Comparison of ENCODE assay signal across 8 mouse cellular contexts in the genomic region with DNA sequence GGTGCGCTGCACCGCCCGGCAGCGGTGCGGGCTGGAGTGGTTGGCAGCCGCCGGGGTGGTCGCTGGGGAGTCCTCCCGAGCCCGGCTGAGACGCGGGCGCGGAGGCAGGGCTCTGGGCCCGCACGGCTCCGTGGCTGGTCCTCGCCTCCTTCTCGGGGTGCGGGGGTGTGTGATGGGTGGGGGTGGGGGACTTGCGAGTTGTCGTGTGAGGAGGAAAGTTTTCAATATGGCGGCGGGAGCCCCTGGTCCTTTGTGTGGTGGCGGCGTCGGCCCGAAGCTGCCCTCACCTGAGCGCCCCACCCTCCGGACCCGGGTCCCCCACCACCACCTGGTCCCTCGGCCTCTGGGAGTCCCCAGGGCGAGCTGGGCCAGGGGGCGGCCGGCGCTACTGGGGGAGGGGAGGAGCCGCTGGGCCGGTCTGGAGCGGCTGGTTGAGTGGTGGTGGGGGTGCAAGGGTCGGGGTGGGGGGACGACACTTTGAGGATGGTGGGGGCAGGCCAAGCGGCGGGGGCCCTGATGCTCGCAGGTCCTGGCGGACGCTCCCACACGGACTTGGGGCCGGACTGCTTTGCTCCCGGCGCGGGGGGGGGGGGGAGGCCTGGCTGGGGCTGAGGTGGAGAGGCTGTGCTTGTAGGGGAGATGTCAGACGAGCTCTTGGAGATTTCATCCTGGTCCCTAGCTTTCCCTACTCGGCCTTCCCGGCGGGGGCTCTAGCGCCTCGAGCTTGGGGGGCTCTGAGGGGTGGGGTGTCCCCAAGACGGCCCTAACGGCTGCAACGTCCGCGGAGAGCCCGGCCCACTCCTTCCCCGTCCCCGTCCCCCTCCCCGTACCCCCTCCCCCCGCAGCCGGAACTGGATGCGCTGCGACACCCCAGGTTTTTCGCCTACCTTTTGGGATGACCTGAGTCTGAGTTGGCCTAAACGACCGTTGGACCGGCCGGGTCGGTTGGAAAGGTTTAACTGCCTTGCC. TPM values are rescaled to one million over a fixed set of nuclear protein-coding genes. Genes with fewer than 3 reads are reported as not detected.
A peak's percentile ranks its signal among the peaks of the same experiment; 100 is the strongest.
DNase-seq lines count a peak whose midpoint lies in the region; ATAC-seq lines count a peak whose summit lies in the region.

No protein-coding gene starts in this region.

- peak overlapping the region; percentile 100 for H3K4me3 ChIP-seq in limb, embryonic 11.5 days (ENCODE audit: low read depth, low read length)
- H3K4me3 ChIP-seq in midbrain, embryonic 15.5 days = peak overlapping the region; percentile 100

- DNase-seq in cerebellum, adult 11-12 months = peak; percentile 54
- DNase-seq in cerebellum, adult 8-10 months = peak; percentile 25
- peak; percentile 34 for DNase-seq in gastrocnemius, postnatal 10 days
- peak; percentile 70 for DNase-seq in limb, embryonic 11.5 days (ENCODE audit: low spot score)
- peak; percentile 34 for DNase-seq in splenic B cell, adult 2 months (ENCODE audit: low read depth, low spot score)

- no peak for ATAC-seq in cerebellum, adult (ENCODE audit: insufficient number of reproducible peaks, low FRiP score, low TSS enrichment)
- ATAC-seq in inflammation-experienced regulatory T-cells, adult 6 months = peak; percentile 2
- no peak for ATAC-seq in limb, embryonic 11.5 days (ENCODE audit: insufficient number of reproducible peaks, low FRiP score, low TSS enrichment, low read depth)
- ATAC-seq in midbrain, embryonic 15.5 days (replicated peaks) = peak; percentile 34

- WGBS in limb, embryonic 11.5 days = 0% methylated on average over 51 of the region's 76 CpGs
- under 1% methylated on average over 65 of the region's 76 CpGs for WGBS in midbrain, embryonic 15.5 days

- H3K4me1 ChIP-seq in limb, embryonic 11.5 days (ENCODE audit: control insufficient read depth, insufficient read depth, low read length) = peaks cover 6% of the 10 kb centered on the region
- H3K4me1 ChIP-seq in midbrain, embryonic 15.5 days = peaks cover 42% of the 10 kb centered on the region

- H3K27me3 ChIP-seq in limb, embryonic 11.5 days (ENCODE audit: control insufficient read depth, insufficient read depth, low read length) = no peaks in the 10 kb centered on the region
- no peaks in the 10 kb centered on the region for H3K27me3 ChIP-seq in midbrain, embryonic 15.5 days (replicated peaks)
- H3K27me3 ChIP-seq in splenic B cell, adult 2 months (ENCODE audit: control insufficient read depth, insufficient read depth, low read length, poor library complexity, severe bottlenecking) = no peaks in the 10 kb centered on the region

- H3K36me3 ChIP-seq in limb, embryonic 11.5 days (ENCODE audit: control insufficient read depth, insufficient read depth, low read length) = no peaks in the 10 kb centered on the region
- no peaks in the 10 kb centered on the region for H3K36me3 ChIP-seq in midbrain, embryonic 15.5 days (replicated peaks)
- no peaks in the 10 kb centered on the region for H3K36me3 ChIP-seq in splenic B cell, adult 2 months (ENCODE audit: control insufficient read depth, insufficient read depth, low read length, poor library complexity, severe bottlenecking)

- peak overlapping the region; percentile 63 for H3K4me2 ChIP-seq in limb, embryonic 11.5 days (ENCODE audit: low read depth, severe bottlenecking)
- peak overlapping the region; percentile 66 for H3K4me2 ChIP-seq in midbrain, embryonic 15.5 days

- H3K9me3 ChIP-seq in limb, embryonic 11.5 days (ENCODE audit: control insufficient read depth, low read length) = no peaks in the 10 kb centered on the region
- no peaks in the 10 kb centered on the region for H3K9me3 ChIP-seq in midbrain, embryonic 15.5 days

- H3K27ac ChIP-seq in limb, embryonic 11.5 days (replicated peaks; ENCODE audit: low read depth, low read length) = peak overlapping the region; percentile 87
- peak overlapping the region; percentile 95 for H3K27ac ChIP-seq in midbrain, embryonic 15.5 days

- H3K9ac ChIP-seq in limb, embryonic 11.5 days (ENCODE audit: low read length) = peak overlapping the region; percentile 99
- H3K9ac ChIP-seq in midbrain, embryonic 15.5 days = peak overlapping the region; percentile 100

RNA-seq across cellular contexts. Expression of a gene that starts 1.1 kb away (rescaled TPM):
- total RNA-seq in gastrocnemius, postnatal 10 days (2021) = 10 to 100 TPM; 22.7 to 29.6 TPM
- polyA plus RNA-seq in inflammation-experienced regulatory T-cells, adult 6 months (2017; shearing (Covaris generic)) = 10 to 100 TPM in 2 of 3 experiments, 1 to 10 TPM in 1; 6.4 to 19.8 (median 16.5) TPM
- polyA plus RNA-seq in limb, embryonic 11.5 days (2014; fragmentation: Nextera tagmentation; extraction: Ambion mirVana) = 90.9 and 98.2 TPM in 2 replicates
- 83.9 and 87.1 TPM in 2 replicates for polyA plus RNA-seq in midbrain, embryonic 15.5 days (2015; fragmentation: Nextera tagmentation; extraction: Ambion mirVana)

RNA-seq across cellular contexts. Expression of a gene that starts 11.6 kb away (rescaled TPM):
- not detected for total RNA-seq in gastrocnemius, postnatal 10 days (2021)
- not detected for polyA plus RNA-seq in inflammation-experienced regulatory T-cells, adult 6 months (2017; shearing (Covaris generic))
- polyA plus RNA-seq in limb, embryonic 11.5 days (2014; fragmentation: Nextera tagmentation; extraction: Ambion mirVana) = not detected in 2 replicates
- polyA plus RNA-seq in midbrain, embryonic 15.5 days (2015; fragmentation: Nextera tagmentation; extraction: Ambion mirVana) = not detected in 2 replicates

Comparison
In these comparisons a context has a peak if more than half of its experiments do, and no peak if none do; other contexts are left out.
1. ATAC-seq: peak in inflammation-experienced regulatory T-cells, adult 6 months (single experiment) and midbrain, embryonic 15.5 days (single experiment); none in cerebellum, adult (single experiment) and limb, embryonic 11.5 days (single experiment).
2. Peak in every context shown above with its lines, with median percentiles within 50 percentile points of each other: DNase-seq.